Mouse (Mus musculus) cerebellum, adult 8-10 months (tissue): Measurements from ENCODE around the gene Gm436.

ENCODE experiments used
- DNase-seq: peaks from one replicate; pipeline ENCODE4 v3.0.0; 2022

The Gm436 gene

GRCm38 (mm10) chr4:144686268-144686667 lies at the start of gene Gm436:
Gene Gm436 (minus strand): TSS chr4:144686368.
- no peak for DNase-seq

GRCm38 (mm10) chr4:144721304-144721703 lies 35.1 kb upstream of the Gm436 start, which contains the start of gene Gm13178:
Gene Gm13178 (minus strand): TSS chr4:144721404.
- DNase-seq, result no peak

GRCm38 (mm10) chr4:144719691-144720090 lies 33.5 kb upstream of the Gm436 start:
- no peak for DNase-seq

- DNase-seq, result no peak
Observed at GRCm38 (mm10) chr4:144718288-144718687, 32.1 kb upstream of the Gm436 start.

GRCm38 (mm10) chr4:144638263-144638662 lies 47.9 kb downstream of the Gm436 start:
- DNase-seq, result no peak
